Mouse (Mus musculus) liver, embryonic 14.5 days (tissue): ENCODE measurements around the gene Rbms3.

Experiments
- CTCF ChIP-seq: IDR thresholded peaks from 2 replicates; pipeline ENCODE4 v1.5.1; 2016; ENCODE audit warnings: antibody characterized with exemption, low read depth, control low read depth
- EP300 ChIP-seq: IDR thresholded peaks from 2 replicates; pipeline ENCODE4 v1.6.1; 2016; ENCODE audit warnings: antibody characterized with exemption, low read depth

GRCm38 (mm10) chr9:117554356-117554755, 75.4 kb downstream of the Rbms3 start:
- TF ChIP-seq CTCF (no peak), EP300 (no peak)
